Mouse (Mus musculus): Measurements from ENCODE around the gene Scfd2. TPM values are rescaled to one million over a fixed set of nuclear protein-coding genes. Genes with fewer than 3 reads are reported as not detected.

Scfd2 gene
- polyA plus RNA-seq, 1 experiment, result 14.9 TPM

GRCm38 (mm10) chr5:74391346-74391745 lies 140.2 kb downstream of the Scfd2 start:
- H3K27me3 ChIP-seq (ENCODE audit: control insufficient read depth, insufficient read depth, low read length), result no peaks in the 10 kb centered on the region
- no peak overlapping the region for H3K4me3 ChIP-seq (ENCODE audit: control insufficient read depth, low read depth, low read length)
- TF ChIP-seq CTCF (IDR thresholded peaks at IDR 0.05; ENCODE audit: control insufficient read depth, insufficient read depth, insufficient replicate concordance, low read depth, low read length) (no peak), POLR2A (IDR thresholded peaks at IDR 0.05; ENCODE audit: control insufficient read depth, low read depth, low read length) (no peak)
- no peaks in the 10 kb centered on the region for H3K4me1 ChIP-seq (ENCODE audit: control insufficient read depth, insufficient read depth, low read length)
- no peaks in the 10 kb centered on the region for H3K36me3 ChIP-seq (ENCODE audit: control insufficient read depth, insufficient read depth, low read length)
- no peak overlapping the region for H3K27ac ChIP-seq (ENCODE audit: control insufficient read depth, insufficient read depth, low read depth, low read length)

- no peaks in the 10 kb centered on the region for H3K27me3 ChIP-seq (ENCODE audit: control insufficient read depth, insufficient read depth, low read length)
- no peak overlapping the region for H3K4me3 ChIP-seq (ENCODE audit: control insufficient read depth, low read depth, low read length)
- no peaks in the 10 kb centered on the region for H3K36me3 ChIP-seq (ENCODE audit: control insufficient read depth, insufficient read depth, low read length)
- H3K27ac ChIP-seq (ENCODE audit: control insufficient read depth, insufficient read depth, low read depth, low read length), result no peak overlapping the region
- TF ChIP-seq POLR2A (IDR thresholded peaks at IDR 0.05; ENCODE audit: control insufficient read depth, low read depth, low read length) (no peak), CTCF (IDR thresholded peaks at IDR 0.05; ENCODE audit: control insufficient read depth, insufficient read depth, insufficient replicate concordance, low read depth, low read length) (no peak)
- no peaks in the 10 kb centered on the region for H3K4me1 ChIP-seq (ENCODE audit: control insufficient read depth, insufficient read depth, low read length)
These were observed 142.7 kb downstream of the Scfd2 start for GRCm38 (mm10) chr5:74388849-74389248.

- TF ChIP-seq POLR2A (IDR thresholded peaks at IDR 0.05; ENCODE audit: control insufficient read depth, low read depth, low read length) (no peak), CTCF (IDR thresholded peaks at IDR 0.05; ENCODE audit: control insufficient read depth, insufficient read depth, insufficient replicate concordance, low read depth, low read length) (no peak)
- Histone ChIP-seq H3K36me3 (ENCODE audit: control insufficient read depth, insufficient read depth, low read length) (no peaks in the 10 kb centered on the region), H3K4me1 (ENCODE audit: control insufficient read depth, insufficient read depth, low read length) (no peaks in the 10 kb centered on the region), H3K27me3 (ENCODE audit: control insufficient read depth, insufficient read depth, low read length) (no peaks in the 10 kb centered on the region), H3K4me3 (ENCODE audit: control insufficient read depth, low read depth, low read length) (no peak overlapping the region), H3K27ac (ENCODE audit: control insufficient read depth, insufficient read depth, low read depth, low read length) (no peak overlapping the region)
These were observed 143.5 kb downstream of the Scfd2 start for GRCm38 (mm10) chr5:74388101-74388500.

- Histone ChIP-seq H3K27me3 (ENCODE audit: control insufficient read depth, insufficient read depth, low read length) (no peaks in the 10 kb centered on the region), H3K4me1 (ENCODE audit: control insufficient read depth, insufficient read depth, low read length) (no peaks in the 10 kb centered on the region), H3K36me3 (ENCODE audit: control insufficient read depth, insufficient read depth, low read length) (no peaks in the 10 kb centered on the region), H3K4me3 (ENCODE audit: control insufficient read depth, low read depth, low read length) (no peak overlapping the region), H3K27ac (ENCODE audit: control insufficient read depth, insufficient read depth, low read depth, low read length) (no peak overlapping the region)
- TF ChIP-seq POLR2A (IDR thresholded peaks at IDR 0.05; ENCODE audit: control insufficient read depth, low read depth, low read length) (no peak), CTCF (IDR thresholded peaks at IDR 0.05; ENCODE audit: control insufficient read depth, insufficient read depth, insufficient replicate concordance, low read depth, low read length) (no peak)
These were observed 144.2 kb downstream of the Scfd2 start for GRCm38 (mm10) chr5:74387143-74387886.

GRCm38 (mm10) chr5:74380045-74380444 lies 151.5 kb downstream of the Scfd2 start:
- TF ChIP-seq POLR2A (IDR thresholded peaks at IDR 0.05; ENCODE audit: control insufficient read depth, low read depth, low read length), result no peak
- no peak for TF ChIP-seq CTCF (IDR thresholded peaks at IDR 0.05; ENCODE audit: control insufficient read depth, insufficient read depth, insufficient replicate concordance, low read depth, low read length)
- H3K4me1 ChIP-seq (ENCODE audit: control insufficient read depth, insufficient read depth, low read length), result no peaks in the 10 kb centered on the region
- no peak overlapping the region for H3K4me3 ChIP-seq (ENCODE audit: control insufficient read depth, low read depth, low read length)
- H3K27me3 ChIP-seq (ENCODE audit: control insufficient read depth, insufficient read depth, low read length), result no peaks in the 10 kb centered on the region
- H3K36me3 ChIP-seq (ENCODE audit: control insufficient read depth, insufficient read depth, low read length), result no peaks in the 10 kb centered on the region
- no peak overlapping the region for H3K27ac ChIP-seq (ENCODE audit: control insufficient read depth, insufficient read depth, low read depth, low read length)

GRCm38 (mm10) chr5:74366710-74367101 lies 164.9 kb downstream of the Scfd2 start:
- TF ChIP-seq POLR2A (IDR thresholded peaks at IDR 0.05; ENCODE audit: control insufficient read depth, low read depth, low read length), result no peak
- no peak for TF ChIP-seq CTCF (IDR thresholded peaks at IDR 0.05; ENCODE audit: control insufficient read depth, insufficient read depth, insufficient replicate concordance, low read depth, low read length)
- Histone ChIP-seq H3K27me3 (ENCODE audit: control insufficient read depth, insufficient read depth, low read length) (no peaks in the 10 kb centered on the region), H3K36me3 (ENCODE audit: control insufficient read depth, insufficient read depth, low read length) (no peaks in the 10 kb centered on the region), H3K4me3 (ENCODE audit: control insufficient read depth, low read depth, low read length) (no peak overlapping the region), H3K27ac (ENCODE audit: control insufficient read depth, insufficient read depth, low read depth, low read length) (no peak overlapping the region), H3K4me1 (ENCODE audit: control insufficient read depth, insufficient read depth, low read length) (no peaks in the 10 kb centered on the region)

- no peak for TF ChIP-seq CTCF (IDR thresholded peaks at IDR 0.05; ENCODE audit: control insufficient read depth, insufficient read depth, insufficient replicate concordance, low read depth, low read length)
- no peak for TF ChIP-seq POLR2A (IDR thresholded peaks at IDR 0.05; ENCODE audit: control insufficient read depth, low read depth, low read length)
- Histone ChIP-seq H3K27ac (ENCODE audit: control insufficient read depth, insufficient read depth, low read depth, low read length) (no peak overlapping the region), H3K4me1 (ENCODE audit: control insufficient read depth, insufficient read depth, low read length) (no peaks in the 10 kb centered on the region), H3K4me3 (ENCODE audit: control insufficient read depth, low read depth, low read length) (no peak overlapping the region), H3K36me3 (ENCODE audit: control insufficient read depth, insufficient read depth, low read length) (no peaks in the 10 kb centered on the region), H3K27me3 (ENCODE audit: control insufficient read depth, insufficient read depth, low read length) (no peaks in the 10 kb centered on the region)
These were observed 165.4 kb downstream of the Scfd2 start for GRCm38 (mm10) chr5:74365984-74366709.

Measured in testis, adult 2 months (tissue).